Comparison of ENCODE assay signal across 8 mouse cellular contexts in the genomic region with DNA sequence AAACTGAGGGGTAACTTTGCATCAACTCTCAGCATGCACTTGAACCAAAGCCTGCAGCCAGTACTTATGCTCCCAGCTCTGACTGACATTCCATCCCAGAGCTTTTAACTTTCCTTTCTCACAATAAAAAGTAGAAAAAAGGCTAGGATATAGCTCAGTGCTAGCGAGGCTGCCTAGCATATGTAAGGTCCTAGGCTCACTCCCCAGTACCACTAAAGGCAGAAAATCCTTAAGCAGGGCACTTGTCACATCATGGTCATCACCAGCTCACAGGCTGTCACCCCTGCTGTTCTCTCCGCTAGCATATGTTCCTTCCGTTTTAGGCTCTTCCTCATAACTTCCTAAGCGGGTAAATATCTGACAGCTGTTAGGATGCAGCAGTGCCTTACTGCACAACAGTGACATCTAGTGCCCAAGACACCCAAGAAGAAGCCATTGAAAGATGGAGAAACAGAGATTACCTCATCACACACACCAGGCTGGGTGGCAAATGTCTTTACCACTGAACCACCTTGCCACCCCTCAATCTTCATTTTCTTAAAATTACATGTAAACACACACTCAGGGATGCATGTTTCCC. TPM values are rescaled to one million over a fixed set of nuclear protein-coding genes. Genes with fewer than 3 reads are reported as not detected.
DNase-seq lines count a peak whose midpoint lies in the region; ATAC-seq and TF ChIP-seq lines count a peak whose summit lies in the region.

No protein-coding gene starts in this region.

- TF ChIP-seq POLR2A in cerebellum, adult 2 months (IDR thresholded peaks at IDR 0.05; ENCODE audit: borderline replicate concordance, insufficient read depth, low read length): no peak
- no peak for TF ChIP-seq POLR2A in spleen, adult 2 months (IDR thresholded peaks at IDR 0.05; ENCODE audit: low read depth, low read length)

- ATAC-seq in megakaryocyte progenitor cell, adult 5-6 weeks (replicated peaks; ENCODE audit: poor library complexity): peak; percentile 95

- WGBS in cerebellum, adult 2 months: 12% methylated on average over 4 of the region's 4 CpGs
- WGBS in spleen, adult 2 months: 36% methylated on average over 4 of the region's 4 CpGs

- no peak overlapping the region for H3K4me3 ChIP-seq in cerebellum, adult 2 months (replicated peaks; ENCODE audit: insufficient read depth, low read depth, low read length)
- H3K4me3 ChIP-seq in spleen, adult 2 months (ENCODE audit: extremely low read depth, insufficient read depth, insufficient read length): no peak overlapping the region

- peak; percentile 52 for TF ChIP-seq CTCF in cerebellum, adult 2 months (IDR thresholded peaks at IDR 0.05; ENCODE audit: borderline replicate concordance, insufficient read depth, low read depth, low read length)
- TF ChIP-seq CTCF in spleen, adult 2 months (IDR thresholded peaks at IDR 0.05; ENCODE audit: extremely low read depth, insufficient read depth, insufficient read length, insufficient replicate concordance): peak; percentile 34; the same call in 1 of the 2 replicates

- peaks cover 36% of the 10 kb centered on the region for H3K36me3 ChIP-seq in spleen, adult 2 months (ENCODE audit: control insufficient read depth, insufficient read depth, low read length)

- 0 out of 2 replicates have a peak overlapping the region, but pooled peaks have one; percentile 20 for H3K27ac ChIP-seq in cerebellum, adult 2 months (ENCODE audit: insufficient read depth, low read length)
- no peak overlapping the region for H3K27ac ChIP-seq in spleen, adult 2 months (ENCODE audit: insufficient read depth, low read length)

- H3K4me1 ChIP-seq in cerebellum, adult 2 months (ENCODE audit: control insufficient read depth, insufficient read depth, low read length): no peaks in the 10 kb centered on the region
- H3K4me1 ChIP-seq in spleen, adult 2 months (ENCODE audit: control insufficient read depth, insufficient read depth, insufficient read length): peaks cover 2% of the 10 kb centered on the region; the same call in 1 of the 2 replicates

- DNase-seq in cerebellum, adult 2 months: peak in 1 of 2 experiments; percentile 27
- no peak for DNase-seq in cerebellum, adult 9-11 months
- peak; percentile 7 to 11 for DNase-seq in spleen, adult 2 months (ENCODE audit: low read depth in 1 of 2, low spot score in 2 of 2)
- no peak for DNase-seq in spleen, adult 12 weeks (ENCODE audit: low spot score)
- peak; percentile 44 to 84 for DNase-seq in frontal cortex, adult 2 months (ENCODE audit: extremely low spot score in 1 of 2, low spot score in 1 of 2)
- peak; percentile 53 to 71 for DNase-seq in kidney, postnatal 36 days
- DNase-seq in right cerebral cortex, postnatal 25 days: peak; percentile 46

- H3K27me3 ChIP-seq in cerebellum, adult 2 months (ENCODE audit: control insufficient read depth, insufficient read depth, low read length): no peaks in the 10 kb centered on the region
- no peaks in the 10 kb centered on the region for H3K27me3 ChIP-seq in spleen, adult 2 months (ENCODE audit: control insufficient read depth, insufficient read depth, low read length)

RNA-seq across cellular contexts. Expression of a gene that starts 17.4 kb away (rescaled TPM):
- polyA plus RNA-seq in cerebellum, adult 2 months (2012; rRNA removed): 22.0 TPM in 2 replicates
- 5.0 and 5.1 TPM in 2 replicates for polyA plus RNA-seq in spleen, adult 2 months (2012; rRNA removed)
- 17.9 and 18.6 TPM in 2 replicates for polyA plus RNA-seq in frontal cortex, adult 2 months (2012; rRNA removed)
- 39.4 and 41.1 TPM in 2 replicates for total RNA-seq in megakaryocyte progenitor cell, adult 5-6 weeks (2015)
- total RNA-seq in megakaryocyte progenitor cell, adult 5-6 weeks (2017): 31.6 and 35.4 TPM in 2 replicates

RNA-seq across cellular contexts. Expression of a gene that starts 17.5 kb away (rescaled TPM):
- 56.1 and 57.6 TPM in 2 replicates for polyA plus RNA-seq in cerebellum, adult 2 months (2012; rRNA removed)
- polyA plus RNA-seq in spleen, adult 2 months (2012; rRNA removed): 15.2 and 17.2 TPM in 2 replicates
- 54.5 and 63.2 TPM in 2 replicates for polyA plus RNA-seq in frontal cortex, adult 2 months (2012; rRNA removed)
- 35.3 and 40.4 TPM in 2 replicates for total RNA-seq in megakaryocyte progenitor cell, adult 5-6 weeks (2015)
- total RNA-seq in megakaryocyte progenitor cell, adult 5-6 weeks (2017): 102 and 135 TPM in 2 replicates

RNA-seq across cellular contexts. Expression of a gene that starts 51.5 kb away (rescaled TPM):
- 39.3 and 46.3 TPM in 2 replicates for polyA plus RNA-seq in cerebellum, adult 2 months (2012; rRNA removed)
- polyA plus RNA-seq in spleen, adult 2 months (2012; rRNA removed): 28.6 and 29.7 TPM in 2 replicates
- 49.0 and 49.3 TPM in 2 replicates for polyA plus RNA-seq in frontal cortex, adult 2 months (2012; rRNA removed)
- total RNA-seq in megakaryocyte progenitor cell, adult 5-6 weeks (2015): 98.4 and 104 TPM in 2 replicates
- total RNA-seq in megakaryocyte progenitor cell, adult 5-6 weeks (2017): 54.1 and 64.9 TPM in 2 replicates

Comparison
In these comparisons a context has a peak if more than half of its experiments do, and no peak if none do; other contexts are left out.
1. DNase-seq: peak in spleen, adult 2 months (2 of 2), frontal cortex, adult 2 months (2 of 2), kidney, postnatal 36 days (2 of 2) and right cerebral cortex, postnatal 25 days (single experiment); none in cerebellum, adult 9-11 months (single experiment) and spleen, adult 12 weeks (single experiment).